Mouse (Mus musculus) ES-E14 (cell line): ENCODE data around the gene Myo16.

Source experiments
- CHD2 ChIP-seq: IDR thresholded peaks from 2 replicates; pipeline ENCODE4 v1.6.1; 2014; ENCODE audit warnings: mild to moderate bottlenecking, low read depth, low read length, inconsistent platforms
- HCFC1 ChIP-seq: IDR thresholded peaks from 2 replicates; pipeline ENCODE4 v1.6.1; 2012; ENCODE audit warnings: low read length, inconsistent platforms, borderline replicate concordance; ENCODE audit not compliant: insufficient read depth
- MAFK ChIP-seq: IDR thresholded peaks from 2 replicates; pipeline ENCODE4 v1.6.1; 2014; ENCODE audit warnings: mild to moderate bottlenecking, low read depth, low read length, inconsistent platforms; ENCODE audit not compliant: insufficient read depth

GRCm38 (mm10) chr8:10223528-10224194 lies 70.0 kb downstream of the Myo16 start:
- TF ChIP-seq HCFC1 (no peak), CHD2 (no peak), MAFK (no peak)
